Mouse (Mus musculus) adrenal gland, postnatal 14 days (tissue): ENCODE measurements around the gene Syngr3. TPM values are rescaled to one million over a fixed set of nuclear protein-coding genes. Genes with fewer than 3 reads are reported as not detected.

Experiments used
- DNase-seq: peaks from one replicate; pipeline ENCODE4 v3.0.0; 2021; ENCODE audit warnings: mixed read lengths
- total RNA-seq: library from RNA; stranded (reverse); gene quantifications from 2 replicates; pipeline ENCODE4 v1.2.3, GENCODE M21; 2021

The Syngr3 gene
- total RNA-seq, 1 experiment from 2014 or later, result 1.8 TPM

- DNase-seq, result peak; percentile 68
Measured at GRCm38 (mm10) chr17:24644875-24645721, 44.7 kb downstream of the Syngr3 start.

GRCm38 (mm10) chr17:24644030-24644715 lies 45.6 kb downstream of the Syngr3 start:
- DNase-seq, result peak; percentile 26

- no peak for DNase-seq
Measured at GRCm38 (mm10) chr17:24642791-24643343, 46.9 kb downstream of the Syngr3 start.

DNA sequence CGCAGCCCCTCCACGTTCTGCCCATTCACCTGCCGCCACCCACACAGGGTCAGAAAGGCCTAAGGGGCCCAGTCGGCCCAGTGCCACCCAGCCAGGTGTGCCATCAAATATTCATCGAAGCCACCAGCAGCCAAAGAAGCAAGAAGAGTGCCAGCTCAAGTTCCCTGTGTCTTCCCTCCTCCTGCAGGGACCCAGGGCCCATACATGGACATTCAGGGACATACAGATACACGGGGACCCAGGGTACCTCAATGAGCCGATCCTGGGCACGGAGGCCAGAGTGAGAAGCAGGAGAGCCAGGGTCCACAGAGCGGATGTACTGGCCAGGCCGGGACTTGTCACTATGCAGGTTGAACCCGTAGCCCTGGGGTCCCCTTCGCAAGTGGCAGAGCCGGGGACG lies 47.8 kb downstream of the Syngr3 start:
- DNase-seq, result no peak

GRCm38 (mm10) chr17:24640581-24640980 lies 49.2 kb downstream of the Syngr3 start:
- no peak for DNase-seq

- no peak for DNase-seq
Measured at GRCm38 (mm10) chr17:24640119-24640518, 49.6 kb downstream of the Syngr3 start.

GRCm38 (mm10) chr17:24639571-24639988 lies 50.2 kb downstream of the Syngr3 start:
- no peak for DNase-seq

DNA sequence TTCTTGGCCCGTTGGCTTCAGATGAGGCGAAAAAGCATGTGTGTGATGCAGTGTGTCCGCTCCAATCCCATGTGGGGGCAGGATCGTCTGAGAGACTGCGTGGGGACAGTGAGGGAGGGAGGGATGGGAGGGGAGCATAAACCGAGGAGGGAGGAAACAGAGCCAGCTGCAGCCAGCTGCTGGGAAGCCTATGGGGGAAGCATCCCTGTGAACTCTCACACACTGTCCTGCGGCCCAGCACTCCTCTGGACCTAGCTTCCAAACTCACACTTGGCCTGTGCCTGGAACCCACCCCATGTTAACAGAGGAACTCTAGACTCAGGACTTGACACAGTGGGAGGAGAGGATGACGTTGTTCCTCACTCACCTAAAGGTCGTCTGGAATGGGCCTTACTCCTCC lies 50.9 kb downstream of the Syngr3 start:
- DNase-seq, result peak; percentile 20

- peak; percentile 39 for DNase-seq
Measured at GRCm38 (mm10) chr17:24638214-24638613, 51.5 kb downstream of the Syngr3 start.

GRCm38 (mm10) chr17:24636781-24637481 lies 52.8 kb downstream of the Syngr3 start:
- no peak for DNase-seq

- no peak for DNase-seq
Measured at GRCm38 (mm10) chr17:24635694-24636093, 54.1 kb downstream of the Syngr3 start.

Other genes starting within 250 kb of the Syngr3 start
- 1.8 and 2.5 TPM in 2 replicates for gene Dnase1l2, start 246.8 kb downstream of the Syngr3 start, total RNA-seq
- 16.2 and 19.4 TPM in 2 replicates for gene E4f1, start 219.6 kb downstream of the Syngr3 start, total RNA-seq
- gene Pgp, start 219.6 kb downstream of the Syngr3 start, total RNA-seq, result 55.8 and 59.0 TPM in 2 replicates
- 0.75 TPM in 1 of 2 replicates, not detected in the other for gene Bricd5, start 216.1 kb downstream of the Syngr3 start, total RNA-seq
- gene Mlst8, start 210.9 kb downstream of the Syngr3 start, total RNA-seq, result 19.5 and 23.3 TPM in 2 replicates
- gene Caskin1, start 201.4 kb downstream of the Syngr3 start, total RNA-seq, result 14.8 and 16.1 TPM in 2 replicates
- gene Traf7, start 162.0 kb downstream of the Syngr3 start, total RNA-seq, result 85.4 and 101 TPM in 2 replicates
- gene Rab26, start 155.7 kb downstream of the Syngr3 start, total RNA-seq, result 1.1 and 1.8 TPM in 2 replicates
- gene Pkd1, start 140.1 kb downstream of the Syngr3 start, total RNA-seq, result 42.2 and 44.3 TPM in 2 replicates
- 100 and 110 TPM in 2 replicates for gene Tsc2, start 57.3 kb downstream of the Syngr3 start, total RNA-seq
- gene Nthl1, start 57.3 kb downstream of the Syngr3 start, total RNA-seq, result 7.2 and 7.7 TPM in 2 replicates
- 90.2 and 99.1 TPM in 2 replicates for gene Slc9a3r2, start 39.6 kb downstream of the Syngr3 start, total RNA-seq
- gene Npw, start 31.5 kb downstream of the Syngr3 start, total RNA-seq, result not detected in 2 replicates
- 44.5 and 47.4 TPM in 2 replicates for gene Zfp598, start 20.3 kb downstream of the Syngr3 start, total RNA-seq
- gene Gfer, start 6.2 kb upstream of the Syngr3 start, total RNA-seq, result 36.0 and 39.3 TPM in 2 replicates
- gene Noxo1, start 6.3 kb upstream of the Syngr3 start, total RNA-seq, result 3.6 and 5.7 TPM in 2 replicates
- 35.8 and 41.2 TPM in 2 replicates for gene Tbl3, start 17.7 kb upstream of the Syngr3 start, total RNA-seq
- not detected in 2 replicates for gene Rnf151, start 28.1 kb upstream of the Syngr3 start, total RNA-seq
- gene Rps2, start 28.2 kb upstream of the Syngr3 start, total RNA-seq, result 702 and 762 TPM in 2 replicates
- 418 and 458 TPM in 2 replicates for gene Ndufb10, start 34.5 kb upstream of the Syngr3 start, total RNA-seq
- gene Rpl3l, start 37.9 kb upstream of the Syngr3 start, total RNA-seq, result 0.53 TPM in 1 of 2 replicates, not detected in the other
- 73.2 and 98.3 TPM in 2 replicates for gene Msrb1, start 46.7 kb upstream of the Syngr3 start, total RNA-seq
- gene Hs3st6, start 63.0 kb upstream of the Syngr3 start, total RNA-seq, result 2.0 and 2.4 TPM in 2 replicates
- 0.67 and 0.71 TPM in 2 replicates for gene Meiob, start 114.3 kb upstream of the Syngr3 start, total RNA-seq
- 122 and 150 TPM in 2 replicates for gene Hagh, start 150.2 kb upstream of the Syngr3 start, total RNA-seq
- 40.6 and 43.0 TPM in 2 replicates for gene Fahd1, start 160.4 kb upstream of the Syngr3 start, total RNA-seq
- 1.2 and 12.2 TPM in 2 replicates for gene Igfals, start 176.0 kb upstream of the Syngr3 start, total RNA-seq
- gene Nubp2, start 196.4 kb upstream of the Syngr3 start, total RNA-seq, result 39.5 and 48.8 TPM in 2 replicates
- 30.2 and 34.6 TPM in 2 replicates for gene Spsb3, start 196.7 kb upstream of the Syngr3 start, total RNA-seq
- gene Eme2, start 205.1 kb upstream of the Syngr3 start, total RNA-seq, result 36.7 and 43.1 TPM in 2 replicates
- gene Mrps34, start 205.2 kb upstream of the Syngr3 start, total RNA-seq, result 133 and 145 TPM in 2 replicates
- 46.1 and 47.4 TPM in 2 replicates for gene Nme3, start 206.5 kb upstream of the Syngr3 start, total RNA-seq
- 84.3 and 111 TPM in 2 replicates for gene Mapk8ip3, start 247.0 kb upstream of the Syngr3 start, total RNA-seq